Mouse (Mus musculus) forebrain, embryonic 15.5 days (tissue): ENCODE data around the gene H2al1e. TPM values are rescaled to one million over a fixed set of nuclear protein-coding genes. Genes with fewer than 3 reads are reported as not detected.
A peak's percentile ranks its signal among the peaks of the same experiment; 100 is the strongest.
"Not testable (repeated sequence)": the region's sequence is repeated elsewhere in the genome, so short reads cannot be mapped to it uniquely, and the experiment has no call there.

Experiments
- ATAC-seq: fragments of 200-750 bp; cut with Nextera tagmentation; replicated peaks from 2 replicates; pipeline ENCODE4 v1.8.0; 2017; ENCODE audit warnings: mild to moderate bottlenecking, moderate TSS enrichment, moderate library complexity
- H3K27ac ChIP-seq: fragments of 300-500 bp; sonication (generic); replicated peaks from 2 replicates; pipeline ENCODE4 v1.5.1; 2015; ENCODE audit warnings: mild to moderate bottlenecking, inconsistent platforms
- H3K27me3 ChIP-seq: fragments of 300-500 bp; sonication (generic); 2 replicates; pipeline ENCODE4 v1.6.1; 2015; ENCODE audit warnings: inconsistent platforms
- H3K36me3 ChIP-seq: fragments of 300-500 bp; sonication (generic); 2 replicates; pipeline ENCODE4 v1.6.1; 2015; ENCODE audit warnings: mild to moderate bottlenecking, inconsistent platforms
- H3K4me1 ChIP-seq: fragments of 300-500 bp; sonication (generic); 2 replicates; pipeline ENCODE4 v1.6.1; 2015; ENCODE audit warnings: inconsistent platforms
- H3K4me2 ChIP-seq: fragments of 300-500 bp; sonication (generic); replicated peaks from 2 replicates; pipeline ENCODE4 v1.6.1; 2015; ENCODE audit warnings: mild to moderate bottlenecking, inconsistent platforms
- H3K4me3 ChIP-seq: fragments of 300-500 bp; sonication (generic); 2 replicates; pipeline ENCODE4 v1.5.1; 2015; ENCODE audit warnings: mild to moderate bottlenecking, inconsistent platforms
- H3K9ac ChIP-seq: fragments of 300-500 bp; sonication (generic); replicated peaks from 2 replicates; pipeline ENCODE4 v1.6.1; 2015; ENCODE audit warnings: mild to moderate bottlenecking, inconsistent platforms
- H3K9me3 ChIP-seq: fragments of 300-500 bp; sonication (generic); 2 replicates; pipeline ENCODE4 v1.6.1; 2016; ENCODE audit warnings: inconsistent platforms
- whole genome bisulfite sequencing: fragments of 180-500 bp; shearing (Covaris S2); methylation state at CpG from one replicate; pipeline ENCODE4 v1.1.7; 2015; ENCODE audit warnings: mixed read lengths; 5-methylcytosine and 5-hydroxymethylcytosine counted together
- polyA plus RNA-seq: library from polyadenylated mRNA; unstranded; fragments of >200 nt; fragmentation: Nextera tagmentation; extraction: Ambion mirVana; gene quantifications from 2 replicates; pipeline ENCODE4 v1.2.1, GENCODE M21; 2015

The H2al1e gene
- polyA plus RNA-seq, 1 experiment from 2014 or later: not detected

DNA sequence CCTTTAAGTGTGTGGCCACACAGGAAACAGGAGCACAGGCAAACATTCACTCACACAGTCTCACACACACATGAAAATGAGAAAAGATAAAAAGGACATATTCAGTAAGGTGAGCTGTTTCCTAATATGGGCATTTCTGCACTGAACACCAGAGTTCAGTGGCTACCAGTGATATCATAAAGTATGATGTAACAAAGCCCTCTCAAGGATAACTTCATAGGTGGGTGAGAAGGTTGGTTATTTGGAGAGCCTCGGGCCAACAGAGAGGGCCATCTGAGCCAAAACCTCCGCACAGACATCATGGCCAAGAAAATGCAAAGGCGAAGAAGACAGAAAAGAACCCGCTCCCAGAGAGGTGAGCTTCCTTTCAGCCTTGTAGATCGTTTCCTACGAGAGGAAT lies 3.1 kb downstream of the H2al1e start, which contains the start of gene H2al1f:
Gene H2al1f, plus strand, starts transcription at position 301 of the 400 bp plus-strand sequence.
- not testable (repeated sequence) for ATAC-seq, H3K4me3 ChIP-seq, H3K4me1 ChIP-seq, H3K9me3 ChIP-seq, H3K36me3 ChIP-seq, H3K4me2 ChIP-seq, H3K27ac ChIP-seq, H3K27me3 ChIP-seq, H3K9ac ChIP-seq
- WGBS: no CpG with 5 or more reads among the region's 6 CpGs

- ATAC-seq, H3K27me3 ChIP-seq, H3K36me3 ChIP-seq, H3K4me2 ChIP-seq, H3K4me1 ChIP-seq, H3K4me3 ChIP-seq, H3K27ac ChIP-seq, H3K9me3 ChIP-seq, H3K9ac ChIP-seq: not testable (repeated sequence)
- no CpG with 5 or more reads among the region's 3 CpGs for WGBS
Measured at GRCm38 (mm10) chrX:11317956-11318355, 6.2 kb downstream of the H2al1e start, which contains the start of gene H2al1g. Gene H2al1g, plus strand, starts transcription at chrX:11318256.

- not testable (repeated sequence) for H3K27me3 ChIP-seq, H3K36me3 ChIP-seq, H3K4me3 ChIP-seq, H3K4me1 ChIP-seq, H3K9me3 ChIP-seq, H3K4me2 ChIP-seq, H3K9ac ChIP-seq, H3K27ac ChIP-seq, ATAC-seq
- no CpG with 5 or more reads among the region's 6 CpGs for WGBS
Measured at GRCm38 (mm10) chrX:11321192-11321591, 9.5 kb downstream of the H2al1e start, which contains the start of gene H2al1h. Gene H2al1h, plus strand, starts transcription at chrX:11321492.

DNA sequence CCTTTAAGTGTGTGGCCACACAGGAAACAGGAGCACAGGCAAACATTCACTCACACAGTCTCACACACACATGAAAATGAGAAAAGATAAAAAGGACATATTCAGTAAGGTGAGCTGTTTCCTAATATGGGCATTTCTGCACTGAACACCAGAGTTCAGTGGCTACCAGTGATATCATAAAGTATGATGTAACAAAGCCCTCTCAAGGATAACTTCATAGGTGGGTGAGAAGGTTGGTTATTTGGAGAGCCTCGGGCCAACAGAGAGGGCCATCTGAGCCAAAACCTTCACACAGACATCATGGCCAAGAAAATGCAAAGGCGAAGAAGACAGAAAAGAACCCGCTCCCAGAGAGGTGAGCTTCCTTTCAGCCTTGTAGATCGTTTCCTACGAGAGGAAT lies 12.6 kb downstream of the H2al1e start, which contains the start of gene H2al1i:
Gene H2al1i, plus strand, starts transcription at position 301 of the 400 bp plus-strand sequence.
- not testable (repeated sequence) for H3K4me3 ChIP-seq, H3K9ac ChIP-seq, ATAC-seq, H3K27me3 ChIP-seq, H3K36me3 ChIP-seq, H3K27ac ChIP-seq, H3K9me3 ChIP-seq, H3K4me1 ChIP-seq, H3K4me2 ChIP-seq
- WGBS: 100% methylated on average over 3 of the region's 5 CpGs

DNA sequence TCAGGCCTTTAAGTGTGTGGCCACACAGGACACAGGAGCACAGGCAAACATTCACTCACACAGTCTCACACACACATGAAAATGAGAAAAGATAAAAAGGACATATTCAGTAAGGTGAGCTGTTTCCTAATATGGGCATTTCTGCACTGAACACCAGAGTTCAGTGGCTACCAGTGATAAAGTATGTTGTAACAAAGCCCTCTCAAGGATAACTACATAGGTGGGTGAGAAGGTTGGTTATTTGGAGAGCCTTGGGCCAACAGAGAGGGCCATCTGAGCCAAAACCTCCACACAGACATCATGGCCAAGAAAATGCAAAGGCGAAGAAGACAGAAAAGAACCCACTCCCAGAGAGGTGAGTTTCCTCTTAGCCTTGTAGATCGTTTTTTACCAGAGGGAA lies 15.8 kb downstream of the H2al1e start, which contains the start of gene H2al1j:
Gene H2al1j, plus strand, starts transcription at position 301 of the 400 bp plus-strand sequence.
- WGBS: 82% methylated on average over 2 of the region's 2 CpGs
- H3K27me3 ChIP-seq, H3K4me3 ChIP-seq, H3K9me3 ChIP-seq, H3K9ac ChIP-seq, H3K36me3 ChIP-seq, H3K4me2 ChIP-seq, H3K27ac ChIP-seq, ATAC-seq, H3K4me1 ChIP-seq: not testable (repeated sequence)

DNA sequence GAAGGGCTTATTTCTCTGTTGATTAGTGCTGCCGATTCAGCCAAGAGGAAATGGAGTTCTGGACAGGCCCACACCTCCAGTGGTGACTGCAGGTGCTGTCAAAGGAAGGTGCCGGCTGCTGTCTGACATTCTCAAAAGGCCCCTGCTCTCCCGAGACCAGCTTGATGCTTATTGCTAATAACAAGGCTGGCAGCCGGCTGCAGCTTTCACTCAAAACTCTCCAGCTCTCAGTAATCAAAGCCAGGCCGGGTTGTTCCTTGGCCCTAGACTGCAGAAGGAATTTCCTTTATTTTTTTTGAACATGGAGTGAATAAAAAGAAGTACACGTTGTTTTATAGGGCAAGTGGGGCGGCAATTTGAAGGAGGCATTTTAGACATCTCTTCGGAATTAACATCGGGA lies 34.0 kb downstream of the H2al1e start:
- no peak for ATAC-seq

GRCm38 (mm10) chrX:11346756-11347155 lies 35.0 kb downstream of the H2al1e start:
- Histone ChIP-seq H3K36me3 (no peaks in the 10 kb centered on the region), H3K4me3 (no peak overlapping the region), H3K9ac (no peak overlapping the region), H3K4me1 (peaks cover 3% of the 10 kb centered on the region; the same call in 1 of the 2 replicates), H3K27ac (no peak overlapping the region), H3K9me3 (no peaks in the 10 kb centered on the region), H3K4me2 (no peak overlapping the region), H3K27me3 (no peaks in the 10 kb centered on the region)
- ATAC-seq: no peak
- WGBS: 78% methylated on average over 3 of the region's 3 CpGs

More for the DNA sequence above, 34.0 kb downstream of the H2al1e start:
- Histone ChIP-seq H3K27ac (peak overlapping the region; percentile 46), H3K4me1 (peaks cover 3% of the 10 kb centered on the region; the same call in 1 of the 2 replicates), H3K36me3 (no peaks in the 10 kb centered on the region), H3K9ac (no peak overlapping the region), H3K27me3 (no peaks in the 10 kb centered on the region), H3K9me3 (no peaks in the 10 kb centered on the region), H3K4me2 (no peak overlapping the region), H3K4me3 (no peak overlapping the region)
- 48% methylated on average over 9 of the region's 9 CpGs for WGBS

DNA sequence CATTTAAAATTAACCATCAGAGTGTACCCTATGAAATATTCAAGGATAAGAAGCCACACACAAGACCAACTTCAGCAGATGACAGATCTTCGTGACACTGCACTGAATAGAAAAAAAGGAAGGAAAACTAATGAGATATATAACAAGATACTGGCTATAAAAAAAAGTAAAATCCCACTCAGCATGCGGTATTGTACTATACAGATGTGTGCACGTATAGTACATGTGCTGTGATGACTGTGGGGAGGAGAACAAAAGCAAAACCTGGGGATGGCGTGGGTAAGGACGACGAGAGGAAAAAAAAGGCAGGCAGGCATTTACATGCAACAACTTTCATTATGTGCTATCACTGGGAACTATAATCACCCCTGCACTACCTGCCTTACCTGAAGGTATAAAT lies 49.1 kb downstream of the H2al1e start:
- no peak overlapping the region for H3K27ac ChIP-seq
- peaks cover 9% of the 10 kb centered on the region for H3K4me1 ChIP-seq
- H3K9ac ChIP-seq: no peak overlapping the region
- WGBS: 86% methylated on average over 6 of the region's 6 CpGs
- no peak for ATAC-seq
- no peaks in the 10 kb centered on the region for H3K9me3 ChIP-seq
- H3K36me3 ChIP-seq: no peaks in the 10 kb centered on the region
- no peak overlapping the region for H3K4me2 ChIP-seq
- H3K27me3 ChIP-seq: no peaks in the 10 kb centered on the region
- no peak overlapping the region for H3K4me3 ChIP-seq

DNA sequence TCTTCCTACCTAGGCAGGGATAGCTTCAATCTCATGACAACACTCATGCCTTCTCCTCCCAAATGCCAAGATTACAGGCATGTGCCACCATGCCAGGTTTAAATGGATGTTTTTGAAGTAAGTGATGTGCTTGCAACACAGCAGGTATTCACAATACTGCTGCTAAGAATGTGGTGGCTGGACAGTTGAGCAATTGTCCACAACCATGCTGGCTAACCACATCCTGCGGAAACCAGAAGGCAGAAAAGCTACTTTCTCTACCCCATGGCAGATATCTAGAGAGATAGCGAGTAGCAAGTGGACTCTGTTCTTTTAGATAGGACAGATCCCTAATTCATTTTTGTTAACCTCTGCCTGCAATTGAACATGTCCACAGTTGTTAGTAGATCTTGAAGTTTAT lies 49.5 kb downstream of the H2al1e start:
- ATAC-seq: no peak
- H3K4me3 ChIP-seq: no peak overlapping the region
- 98% methylated on average over 2 of the region's 2 CpGs for WGBS
- no peaks in the 10 kb centered on the region for H3K9me3 ChIP-seq
- no peak overlapping the region for H3K27ac ChIP-seq
- H3K9ac ChIP-seq: no peak overlapping the region
- no peak overlapping the region for H3K4me2 ChIP-seq
- H3K4me1 ChIP-seq: peaks cover 9% of the 10 kb centered on the region
- no peaks in the 10 kb centered on the region for H3K27me3 ChIP-seq
- H3K36me3 ChIP-seq: no peaks in the 10 kb centered on the region

Other genes starting within 250 kb of the H2al1e start
- not detected in 2 replicates for gene H2al1a, start 12.7 kb upstream of the H2al1e start, polyA plus RNA-seq
- not detected in 2 replicates for gene H2al1b, start 9.5 kb upstream of the H2al1e start, polyA plus RNA-seq
- gene H2al1c, start 6.3 kb upstream of the H2al1e start, polyA plus RNA-seq: not detected in 2 replicates
- gene H2al1d, start 3.1 kb upstream of the H2al1e start, polyA plus RNA-seq: not detected in 2 replicates
- gene H2al1f, start 3.2 kb downstream of the H2al1e start, polyA plus RNA-seq: not detected in 2 replicates
- gene H2al1g, start 6.3 kb downstream of the H2al1e start, polyA plus RNA-seq: not detected in 2 replicates
- not detected in 2 replicates for gene H2al1h, start 9.6 kb downstream of the H2al1e start, polyA plus RNA-seq
- gene H2al1i, start 12.7 kb downstream of the H2al1e start, polyA plus RNA-seq: not detected in 2 replicates
- not detected in 2 replicates for gene H2al1j, start 15.9 kb downstream of the H2al1e start, polyA plus RNA-seq